Mouse (Mus musculus) naive thymus-derived CD4-positive, alpha-beta T cell, adult 2 months (primary cell): ENCODE results near the gene C1qb.

ENCODE experiments used
- DNase-seq: peaks from one replicate; pipeline ENCODE4 v3.0.0-alpha.2; 2011; ENCODE audit warnings: low read depth

The C1qb gene

DNA sequence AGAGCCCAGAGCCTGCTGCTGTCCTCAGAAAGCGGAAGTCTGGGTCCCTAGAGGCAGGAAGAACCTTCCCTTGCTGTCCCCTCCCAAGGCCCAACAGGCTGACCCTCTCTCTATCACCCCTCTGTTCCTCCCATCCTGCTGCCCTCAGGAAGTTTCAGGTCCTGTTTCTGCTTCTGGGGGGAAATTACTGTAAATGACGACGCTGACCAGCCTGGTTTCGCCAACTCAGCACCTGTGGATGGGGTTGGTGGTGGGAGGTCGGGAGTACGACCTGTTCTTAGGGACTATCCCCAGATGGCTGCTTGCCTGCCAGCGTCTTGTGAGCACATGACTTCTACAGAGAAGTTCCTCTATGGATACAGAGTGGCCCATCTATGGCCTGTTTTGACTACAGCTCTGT is at the start of gene C1qb:
Gene C1qb (minus strand): TSS at position 87 of the 400 bp plus-strand sequence.
- no peak for DNase-seq

DNA sequence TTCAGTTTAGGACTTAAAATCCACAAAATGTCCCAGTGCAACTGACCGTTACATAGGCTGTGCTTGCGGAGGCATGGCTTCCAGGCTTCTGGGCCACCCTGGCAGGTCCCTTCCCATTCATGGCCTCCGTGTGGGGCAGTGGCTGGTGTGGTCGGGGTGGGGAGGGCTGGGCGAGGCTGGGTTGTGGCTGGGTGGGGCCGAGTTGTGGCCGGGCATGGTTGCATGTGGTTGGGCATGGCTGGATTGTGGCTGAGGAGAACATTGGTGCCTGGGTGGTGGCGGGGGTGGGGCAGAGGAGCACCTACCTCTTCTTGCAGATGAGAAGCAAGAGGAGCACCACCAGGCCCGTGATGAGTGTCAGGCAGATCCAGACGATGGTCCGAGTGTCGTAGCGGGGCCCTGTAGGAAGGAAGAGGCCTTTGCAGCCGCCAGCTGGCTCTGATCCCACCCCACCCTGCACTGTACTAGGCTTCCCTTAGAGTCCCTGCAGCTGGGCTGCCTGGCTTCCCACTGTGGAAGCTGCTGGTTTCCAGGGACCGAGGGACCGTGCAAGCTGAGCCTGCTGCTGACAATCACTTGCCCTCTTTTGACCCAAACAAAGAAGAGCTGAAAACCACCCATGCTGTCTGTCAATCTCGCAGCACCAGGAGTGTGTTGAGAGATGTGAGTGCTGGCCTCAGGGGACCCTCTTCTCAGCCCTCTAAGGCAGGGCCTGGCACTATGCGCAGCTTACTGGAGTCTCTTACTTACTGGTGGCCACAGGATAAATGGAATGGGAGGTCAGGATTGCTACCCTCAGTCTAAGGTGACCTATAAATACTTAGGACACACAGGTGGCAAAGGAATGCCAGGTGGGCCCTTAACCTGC is 49.0 kb upstream of the C1qb start:
- DNase-seq, result no peak

DNA sequence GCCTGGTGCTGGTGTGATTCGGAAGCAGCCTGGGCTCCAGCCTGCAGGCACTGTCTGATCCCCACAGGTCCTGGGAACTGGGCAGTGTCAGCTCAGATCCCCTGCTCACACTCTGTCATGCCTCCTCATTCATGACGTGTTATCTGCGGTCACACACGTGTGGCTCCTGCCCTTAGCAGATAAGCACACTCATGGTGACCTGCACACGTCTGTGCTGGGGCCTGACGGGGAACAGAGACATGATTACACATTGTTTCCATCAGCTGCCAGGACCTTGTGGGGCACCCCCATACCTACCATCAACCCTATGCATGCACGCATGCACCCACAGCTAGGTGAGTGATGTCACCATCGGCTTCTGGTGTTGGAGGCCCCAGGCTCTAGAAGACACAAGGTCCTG is 44.5 kb upstream of the C1qb start:
- no peak for DNase-seq

DNA sequence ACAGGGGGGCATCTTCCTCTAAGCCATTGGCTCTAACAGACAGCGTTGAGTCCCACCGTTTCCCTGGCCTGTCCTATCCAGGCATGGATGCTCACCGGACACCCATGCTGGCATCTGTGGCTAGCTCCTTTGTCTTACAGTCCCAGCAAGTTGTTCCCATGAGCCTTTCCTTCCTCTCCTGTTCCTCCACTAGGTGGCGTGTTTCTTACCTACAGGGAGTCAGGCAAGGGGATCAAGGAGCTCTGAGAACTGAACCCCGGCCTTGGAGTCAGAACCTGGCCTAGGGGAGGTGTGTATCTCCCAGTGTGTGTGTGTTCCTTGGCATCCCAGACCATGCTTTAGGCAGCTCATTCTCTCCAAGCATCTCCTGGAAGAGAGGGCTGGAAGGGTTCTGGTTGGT is 42.9 kb upstream of the C1qb start:
- DNase-seq, result peak; percentile 46

DNA sequence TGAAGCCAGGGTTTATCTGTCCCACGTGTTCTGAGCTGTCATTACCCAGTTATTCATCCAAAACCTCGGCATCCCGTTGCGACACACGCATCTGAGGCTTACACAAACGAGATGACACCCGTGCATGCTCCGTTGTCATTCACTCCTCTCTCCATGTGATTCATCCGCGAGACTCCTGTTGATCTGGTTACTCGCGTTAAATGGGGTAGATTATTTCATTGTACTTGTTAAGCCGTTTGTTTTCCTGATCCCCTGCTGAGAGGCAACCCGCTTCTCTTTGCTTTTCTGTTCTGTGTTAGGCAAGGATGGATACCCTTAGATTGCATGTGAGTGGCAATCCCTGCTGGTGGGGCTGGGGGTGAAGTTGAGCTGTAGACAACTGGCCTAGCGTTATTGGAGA is 39.8 kb upstream of the C1qb start:
- DNase-seq, result no peak

DNA sequence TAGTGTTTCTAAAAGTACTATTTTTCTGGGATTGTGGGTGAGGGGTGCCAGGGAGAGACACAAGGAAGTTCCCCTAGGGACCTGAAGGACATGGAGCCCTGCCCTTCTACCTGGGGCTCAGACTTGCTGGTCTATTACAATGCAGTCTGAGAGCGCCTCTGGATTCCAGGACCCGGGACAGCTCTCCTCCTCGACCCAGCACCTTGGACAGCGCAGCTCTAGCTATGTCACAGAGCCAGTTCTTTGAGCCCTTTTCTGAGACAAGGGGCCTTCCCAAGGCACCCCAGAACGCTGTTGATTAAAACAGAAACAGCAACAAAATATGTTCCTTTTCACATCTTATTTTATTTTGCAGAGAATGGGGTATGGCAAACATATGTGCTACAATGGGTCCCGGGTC is 38.5 kb upstream of the C1qb start:
- DNase-seq, result no peak

DNA sequence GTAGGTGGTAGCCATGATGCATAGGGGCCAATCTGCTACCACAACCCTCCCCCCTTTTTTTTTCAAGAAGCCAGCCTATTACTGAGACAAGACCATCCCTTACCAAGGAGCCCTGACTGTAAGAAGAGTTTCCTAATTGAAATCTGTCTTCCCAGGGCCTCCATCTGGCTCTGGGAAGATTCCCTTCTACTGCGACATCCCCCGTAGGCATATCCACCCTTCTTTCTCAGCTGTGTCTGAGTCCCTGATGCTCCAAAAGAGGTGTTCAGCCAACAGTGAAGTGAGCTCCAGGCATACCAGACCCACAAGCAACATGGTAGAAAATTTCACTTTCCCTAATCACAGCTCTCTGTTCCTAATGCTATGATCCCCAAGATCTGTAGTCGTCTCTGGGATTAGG is 33.5 kb upstream of the C1qb start:
- DNase-seq, result no peak

DNA sequence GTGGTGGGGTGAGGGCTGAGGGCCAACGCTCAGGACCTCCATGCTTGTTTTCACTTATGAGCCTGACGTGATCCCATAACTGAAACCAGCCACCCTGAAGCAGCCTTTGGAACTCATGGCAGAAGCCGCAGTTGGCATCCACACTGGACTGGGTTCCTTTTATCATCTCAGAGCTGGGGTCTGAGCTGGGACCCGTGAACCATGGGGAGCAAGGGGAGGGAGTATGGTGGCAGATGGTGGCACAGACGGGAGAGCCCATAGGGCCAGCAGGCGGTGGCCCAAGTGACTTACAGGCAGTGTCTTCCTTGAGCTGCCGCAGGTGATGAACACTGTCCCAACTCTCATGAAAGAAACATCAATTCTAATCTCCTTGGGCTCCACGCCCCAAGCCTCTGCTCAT is 32.8 kb upstream of the C1qb start:
- no peak for DNase-seq

DNA sequence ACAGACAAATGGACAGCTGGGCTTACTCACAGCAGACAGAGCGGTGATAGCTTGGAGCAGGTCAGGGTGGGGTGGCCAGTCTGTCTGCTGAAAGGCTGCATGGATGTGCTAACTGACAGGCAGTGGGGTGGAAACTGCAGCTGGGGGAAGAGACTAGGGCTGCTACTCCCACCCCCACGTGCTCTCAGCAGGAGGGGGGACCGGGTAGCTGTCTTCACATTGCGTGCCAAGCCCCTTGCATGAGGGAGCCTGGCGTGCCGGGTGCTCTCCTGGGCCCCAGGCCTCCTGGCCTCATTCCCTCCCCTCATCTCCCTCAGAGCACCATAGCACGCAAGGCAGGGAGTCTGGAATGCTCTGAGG is 31.2 kb upstream of the C1qb start:
- DNase-seq, result no peak

DNA sequence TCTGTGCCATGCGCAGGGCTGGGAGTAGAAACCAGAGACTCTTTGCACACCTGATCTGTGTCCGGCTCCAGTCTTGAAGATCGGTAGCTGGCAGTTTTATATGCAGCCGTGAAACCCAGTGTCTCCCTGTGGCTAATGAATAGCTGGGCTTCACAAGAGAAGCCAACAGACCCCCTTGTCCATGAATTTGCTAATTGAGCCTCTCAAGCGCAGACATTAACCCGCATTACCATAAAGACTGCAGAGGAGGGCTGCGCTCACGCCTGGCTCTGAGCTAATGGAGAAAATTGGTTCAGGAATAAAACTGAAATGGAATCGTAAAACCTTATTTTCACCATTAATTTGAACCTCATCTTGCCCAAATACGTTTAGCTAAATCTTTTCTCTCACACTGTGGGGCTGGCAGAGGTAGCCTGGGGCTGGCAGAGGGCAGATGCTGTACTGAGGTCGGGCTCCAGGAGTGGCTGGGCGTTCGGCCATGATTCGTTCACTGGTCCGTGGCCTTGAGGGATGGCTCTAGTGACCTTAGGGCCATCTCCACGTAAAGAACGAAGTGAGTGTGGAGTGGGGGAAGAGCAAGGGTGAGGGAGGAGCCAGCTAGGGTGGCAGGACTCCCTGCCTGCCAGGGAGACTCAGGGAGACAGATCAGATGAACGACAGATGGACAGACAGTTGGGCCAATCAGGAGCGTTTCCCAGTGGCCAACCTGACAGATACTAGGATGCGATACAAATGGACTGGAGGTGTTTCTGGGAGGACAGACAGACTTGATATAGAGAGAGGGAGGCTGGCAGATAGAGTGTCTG is 30.6 kb upstream of the C1qb start:
- DNase-seq, result no peak

DNA sequence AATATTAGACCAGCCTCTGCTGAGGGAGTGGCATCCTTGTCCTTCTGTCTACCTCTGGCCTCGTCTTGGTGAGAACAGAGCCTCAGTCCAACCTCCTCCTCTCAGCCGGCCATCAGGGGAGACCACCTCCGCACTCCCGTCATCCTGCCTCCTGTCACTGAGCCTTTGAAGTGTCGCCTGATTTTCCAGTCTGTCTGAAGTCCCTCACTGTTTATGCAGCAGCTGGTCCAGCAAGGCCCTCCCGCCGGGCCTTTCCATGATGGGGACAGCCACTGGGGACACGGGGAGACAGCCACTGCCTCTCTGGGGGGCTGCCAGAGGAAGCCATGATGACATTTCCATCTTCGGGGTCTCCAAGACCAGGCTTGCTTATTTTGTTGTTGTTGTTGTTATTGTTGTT is 26.9 kb upstream of the C1qb start:
- DNase-seq, result no peak

DNA sequence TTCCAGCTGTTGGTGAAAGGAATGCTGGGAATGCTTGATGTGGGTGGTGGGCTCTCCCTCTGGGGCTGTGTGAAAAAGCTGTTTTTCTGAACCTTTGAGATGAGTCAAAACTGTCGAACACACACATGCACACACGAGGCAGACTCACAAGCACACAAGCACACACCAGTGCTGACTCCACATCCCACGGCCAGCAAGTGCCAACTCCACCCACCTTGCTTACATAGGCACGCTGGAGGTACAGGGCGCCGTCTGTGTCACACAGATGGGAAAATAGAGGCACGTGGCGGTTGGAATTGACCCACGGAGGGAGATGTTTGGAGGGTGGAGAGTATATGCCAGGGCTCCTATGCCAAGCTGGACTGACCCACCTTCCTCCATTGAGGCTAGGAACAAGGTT is 25.8 kb upstream of the C1qb start:
- no peak for DNase-seq

DNA sequence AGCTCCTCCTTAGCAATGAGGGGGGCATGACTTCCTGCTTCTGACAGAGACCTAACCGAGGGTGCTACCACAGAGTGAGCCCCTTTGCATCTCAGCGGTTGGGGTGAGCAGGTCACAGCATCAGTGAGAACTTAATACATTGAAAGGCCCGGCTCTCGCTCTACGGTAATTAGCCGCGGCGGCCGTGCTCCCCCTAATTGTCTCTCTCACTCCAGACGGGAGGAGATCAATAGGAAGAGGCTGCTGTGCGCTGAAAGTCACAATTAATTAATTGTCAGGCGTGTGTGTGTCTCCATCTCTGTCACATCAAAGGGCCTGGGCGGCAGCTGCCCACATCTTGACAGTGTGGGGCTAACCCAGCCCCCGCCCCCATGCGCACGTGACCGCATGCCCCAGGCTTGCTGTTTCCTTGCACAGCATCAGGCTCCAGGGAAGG is 25.2 kb upstream of the C1qb start:
- no peak for DNase-seq

DNA sequence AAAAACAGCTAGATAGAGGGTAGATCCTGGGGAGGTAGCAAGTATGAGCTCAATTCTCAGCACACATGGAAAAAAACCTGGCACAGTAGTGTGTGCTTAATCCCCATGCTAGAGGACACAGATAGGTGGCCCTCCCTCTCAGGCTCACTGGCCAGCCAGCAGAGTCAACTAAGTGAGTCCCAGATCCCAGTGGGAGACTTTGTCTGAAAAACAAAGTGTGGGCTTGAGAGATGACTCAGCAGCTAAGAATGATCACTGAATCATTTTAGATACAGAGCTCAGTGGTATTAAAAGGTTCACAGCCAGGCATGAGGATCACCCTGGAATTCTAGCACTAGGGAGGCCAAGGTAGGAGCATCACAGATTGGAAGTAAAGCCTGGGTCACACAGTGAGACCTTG is 21.8 kb upstream of the C1qb start:
- DNase-seq, result no peak

DNA sequence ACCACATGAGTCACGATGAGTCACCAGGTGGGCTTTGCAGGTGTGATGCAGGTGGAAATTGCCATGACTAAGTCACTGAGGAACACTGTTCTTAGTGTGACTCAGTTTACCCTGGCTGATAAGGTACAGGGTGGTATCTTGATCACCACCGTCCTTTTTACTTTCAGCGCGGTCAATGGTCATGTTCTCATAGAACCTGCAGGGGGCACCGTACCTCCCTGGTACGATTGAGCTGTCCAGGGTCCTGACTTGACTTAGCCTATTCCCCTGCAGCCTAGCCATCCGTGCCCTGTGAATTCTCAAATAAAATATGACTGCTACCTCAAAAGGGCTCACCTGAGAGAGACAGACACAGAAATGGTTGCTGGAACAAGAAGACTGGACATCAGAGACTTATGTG is 21.0 kb upstream of the C1qb start:
- DNase-seq, result peak; percentile 49

DNA sequence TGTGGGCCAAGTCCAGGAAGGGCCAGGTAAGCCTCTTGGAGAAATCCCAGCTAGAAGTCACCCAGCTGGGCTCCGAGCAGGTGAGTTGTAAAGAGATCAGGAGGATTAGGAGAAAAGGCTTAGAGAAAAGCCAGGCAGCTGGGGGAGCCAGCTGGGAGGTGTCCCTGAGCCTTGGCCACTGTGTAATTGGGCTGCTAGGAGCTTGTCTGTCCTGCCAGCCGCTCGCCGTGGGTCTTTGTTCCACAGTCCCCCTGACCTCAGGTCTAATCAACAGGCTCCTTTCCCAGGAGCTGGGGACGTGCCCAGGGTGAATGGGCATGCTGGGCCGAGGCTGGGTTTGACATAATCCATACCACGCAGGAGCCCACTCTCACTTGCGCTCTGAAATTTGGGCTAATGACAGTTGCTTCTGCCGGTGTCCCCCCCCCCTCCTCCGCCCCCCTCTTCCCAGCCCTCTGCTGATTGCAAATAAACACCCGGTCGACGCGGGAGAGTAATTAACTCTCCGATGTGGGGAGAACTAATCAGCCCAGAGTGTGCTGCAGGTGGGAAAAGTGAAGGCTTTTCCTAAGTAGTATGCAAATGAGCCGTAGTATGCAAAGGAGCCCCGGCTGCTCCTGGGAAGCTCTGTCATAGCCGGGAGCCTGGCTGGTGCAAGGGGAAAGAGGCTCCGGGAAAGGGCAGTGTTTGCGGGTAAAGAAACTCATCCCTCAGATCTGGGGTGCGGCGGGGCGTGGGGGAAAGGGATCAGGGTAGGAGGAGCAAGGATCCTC is 19.0 kb upstream of the C1qb start:
- no peak for DNase-seq

DNA sequence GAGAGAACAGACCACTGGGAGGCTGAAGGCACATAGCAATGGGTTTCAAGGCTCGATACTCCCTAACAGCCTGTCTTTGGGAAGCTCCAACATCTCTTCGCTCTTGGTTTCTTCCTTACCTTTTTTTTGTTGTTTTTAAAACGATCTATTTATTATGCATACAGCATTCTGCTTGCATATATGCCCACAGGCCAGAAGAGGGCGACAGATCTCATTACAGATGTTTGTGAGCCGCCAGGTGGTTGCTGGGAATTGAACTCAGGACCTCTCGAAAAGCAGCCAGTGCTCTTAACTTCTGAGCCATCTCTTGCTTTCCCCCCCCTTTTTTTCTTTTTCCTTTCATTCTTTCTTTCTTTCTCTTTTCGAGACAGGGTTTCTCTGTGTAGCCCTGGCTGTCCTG is 13.2 kb upstream of the C1qb start:
- no peak for DNase-seq

DNA sequence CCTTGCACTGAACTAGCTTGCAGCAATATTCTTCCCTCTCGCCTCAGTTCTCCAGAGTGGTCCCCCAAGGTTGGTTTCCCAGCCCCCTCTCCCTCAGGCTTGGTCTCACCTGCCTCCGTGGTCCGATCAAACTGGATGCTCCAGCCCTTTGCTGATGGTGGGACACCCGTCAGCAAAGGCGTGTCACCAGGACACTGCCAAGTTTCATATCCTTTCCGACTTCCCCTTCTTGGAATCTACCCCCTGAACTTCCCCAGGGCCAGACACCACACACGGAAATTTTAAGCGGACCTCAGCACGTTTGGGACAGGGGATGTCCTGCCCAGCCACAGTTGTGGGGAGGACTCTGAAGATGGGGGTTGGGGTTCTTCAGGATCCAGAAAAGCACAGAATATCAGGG is 12.7 kb upstream of the C1qb start, which contains the start of gene C1qa:
Gene C1qa (minus strand): TSS at position 167 of the 400 bp plus-strand sequence.
- no peak for DNase-seq

DNA sequence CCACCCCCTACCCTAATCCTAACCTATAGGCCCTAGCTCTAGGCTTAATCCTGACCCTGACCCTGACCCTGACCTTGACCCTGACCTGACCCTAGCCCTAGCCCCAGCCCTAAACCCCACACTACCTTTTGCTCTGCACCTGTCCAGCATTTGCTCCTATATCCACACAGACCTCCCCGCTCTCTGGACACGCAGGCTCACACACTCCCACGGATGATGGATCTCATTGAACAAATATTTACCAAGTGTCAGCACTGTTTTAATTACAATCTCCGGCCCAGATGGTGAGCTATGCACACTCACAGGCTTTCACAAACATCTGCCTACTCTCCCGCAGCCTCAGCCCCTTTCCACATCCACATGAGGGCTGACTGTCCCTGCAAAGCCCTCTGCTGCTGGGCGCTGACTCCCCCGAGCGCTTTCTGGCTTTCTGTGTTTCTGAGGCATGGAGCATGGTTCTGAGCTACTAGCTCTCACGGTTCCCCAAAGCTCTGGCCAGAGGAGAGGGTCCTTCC is 12.2 kb upstream of the C1qb start:
- DNase-seq, result no peak

DNA sequence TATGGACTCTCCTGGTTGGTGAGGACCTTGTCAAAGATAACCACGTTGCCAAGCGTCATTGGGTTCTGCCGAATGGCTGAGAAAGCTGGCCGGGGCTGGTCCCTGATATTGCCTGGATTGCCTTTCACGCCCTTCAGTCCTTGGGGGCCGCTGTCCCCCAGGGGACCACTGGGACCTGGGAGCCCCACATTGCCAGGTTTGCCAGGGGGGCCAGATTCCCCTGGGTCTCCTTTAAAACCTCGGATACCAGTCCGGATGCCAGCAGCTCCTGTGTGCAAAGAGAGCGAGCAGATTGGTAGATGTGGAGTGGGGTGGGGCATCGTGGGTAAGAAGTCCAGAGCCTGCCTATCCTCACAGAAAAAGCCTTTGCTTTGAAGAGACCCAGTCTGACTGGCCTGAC is 10.5 kb upstream of the C1qb start:
- DNase-seq, result no peak

DNA sequence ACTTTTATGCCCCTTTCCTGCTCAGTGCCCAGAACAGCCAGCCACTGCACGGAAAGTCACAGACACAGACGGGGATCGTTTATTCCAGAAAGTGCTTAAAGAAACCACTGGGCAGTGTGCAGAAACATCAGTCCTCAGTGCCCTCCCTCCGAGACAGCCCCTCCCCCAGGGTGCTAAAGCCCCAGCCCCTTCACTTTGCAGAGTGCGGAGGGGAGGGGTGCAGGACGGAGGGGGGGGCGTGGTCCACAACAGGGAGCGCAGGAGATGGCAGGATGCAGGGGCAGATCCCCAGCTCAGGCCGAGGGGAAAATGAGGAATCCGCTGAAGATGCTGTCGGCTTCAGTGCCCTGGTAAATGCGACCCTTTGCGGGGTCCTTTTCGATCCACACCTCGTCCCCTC is 9.9 kb upstream of the C1qb start:
- DNase-seq, result no peak

DNA sequence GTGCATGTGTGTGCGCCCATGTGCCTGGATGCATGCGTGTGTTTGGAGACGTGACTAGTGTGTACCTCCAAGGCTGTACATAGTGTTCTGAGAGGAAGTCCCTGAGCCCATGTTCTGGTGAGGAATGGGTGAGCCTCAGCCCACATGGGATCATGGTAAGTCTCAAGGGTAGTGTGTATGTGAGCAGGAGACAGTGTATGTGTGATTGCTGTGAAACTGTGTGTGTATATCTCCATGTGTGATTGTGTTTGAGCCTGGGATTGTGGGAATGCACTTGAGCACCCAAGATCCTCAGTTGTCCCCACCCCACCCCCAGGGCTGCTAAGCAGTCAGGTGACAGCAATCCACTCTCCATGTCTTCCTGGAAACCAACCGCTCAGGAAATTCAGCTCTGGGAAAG is 8.8 kb upstream of the C1qb start:
- DNase-seq, result no peak
